Mouse (Mus musculus): Measurements from ENCODE around the gene Fam196b.

Gene Fam196b

DNA sequence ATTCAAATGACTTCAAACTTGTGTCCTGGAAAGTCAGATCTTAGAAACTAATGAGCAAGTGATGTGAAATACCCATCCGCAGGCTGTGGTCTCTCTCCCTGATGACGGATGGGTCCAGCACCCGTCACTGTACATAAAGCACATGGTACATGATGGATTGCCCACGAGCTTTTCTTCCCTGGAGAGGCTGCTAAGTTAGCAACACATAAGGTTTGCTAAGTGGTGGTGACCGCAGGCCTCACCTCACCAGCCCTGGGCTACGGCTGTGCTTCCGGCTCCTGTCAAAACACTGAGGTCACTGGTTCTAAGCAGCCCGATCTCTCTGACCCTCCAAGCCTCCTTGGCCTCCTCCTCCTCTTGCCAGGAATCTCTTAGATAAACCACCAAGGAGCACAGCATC is 91.7 kb downstream of the Fam196b start:
- no peak for DNase-seq (ENCODE audit: low read depth, low spot score)

DNA sequence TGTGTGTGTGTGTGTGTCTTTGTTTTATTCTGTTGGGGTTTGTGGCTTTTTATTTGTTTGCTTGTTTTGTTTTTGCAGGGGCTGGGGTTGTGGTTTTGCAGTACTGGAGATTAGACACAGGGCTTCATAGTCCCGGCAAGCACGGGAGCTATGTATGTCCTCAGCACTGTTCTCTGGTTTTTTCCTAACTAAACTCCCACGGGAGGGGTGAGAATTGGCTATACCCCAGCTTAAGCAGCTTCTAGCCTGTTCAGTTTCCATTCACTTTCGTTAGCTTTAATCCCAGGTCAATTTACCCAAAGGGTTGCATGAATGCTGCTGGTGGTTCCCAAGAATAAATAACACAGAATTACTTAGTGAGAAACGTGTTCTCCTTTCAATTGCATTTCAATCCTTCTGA is 92.2 kb downstream of the Fam196b start:
- no peak for DNase-seq (ENCODE audit: low read depth, low spot score)

DNA sequence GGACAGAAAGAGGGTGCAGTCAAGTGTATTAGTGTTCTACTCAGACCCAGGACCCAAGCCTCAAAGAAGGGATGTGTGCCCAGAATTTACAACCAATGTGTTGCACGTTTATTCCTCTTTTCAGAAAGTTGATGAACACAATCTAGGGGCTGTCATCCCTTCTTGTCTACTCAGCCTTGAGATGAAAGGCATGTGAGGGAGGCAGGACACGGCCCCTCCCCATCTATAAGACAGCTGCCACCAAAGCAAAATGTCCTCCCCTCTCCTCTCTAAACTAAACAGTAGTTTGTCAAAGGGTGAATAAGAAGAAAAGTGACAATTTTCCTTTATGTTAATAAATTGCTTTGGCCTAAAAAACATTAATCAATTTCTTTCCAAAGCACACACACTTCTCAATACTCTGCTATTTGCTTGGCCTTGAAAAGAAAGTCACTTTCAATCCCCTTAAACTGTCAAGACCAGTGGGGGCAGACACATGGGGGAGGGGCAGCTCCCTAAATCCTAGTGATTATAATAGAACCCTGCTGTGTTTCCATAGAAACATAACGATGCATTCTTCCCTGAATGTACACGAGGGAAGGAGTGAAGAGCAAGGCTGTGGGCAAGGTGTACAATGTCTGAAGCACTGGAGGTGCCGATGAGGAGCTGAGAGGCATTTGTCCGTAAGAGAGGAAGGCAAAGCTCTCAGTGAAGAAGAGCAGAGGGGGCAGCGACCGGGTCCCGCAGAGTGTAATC is 101.4 kb downstream of the Fam196b start:
- no peak for DNase-seq (ENCODE audit: low read depth, low spot score)

DNA sequence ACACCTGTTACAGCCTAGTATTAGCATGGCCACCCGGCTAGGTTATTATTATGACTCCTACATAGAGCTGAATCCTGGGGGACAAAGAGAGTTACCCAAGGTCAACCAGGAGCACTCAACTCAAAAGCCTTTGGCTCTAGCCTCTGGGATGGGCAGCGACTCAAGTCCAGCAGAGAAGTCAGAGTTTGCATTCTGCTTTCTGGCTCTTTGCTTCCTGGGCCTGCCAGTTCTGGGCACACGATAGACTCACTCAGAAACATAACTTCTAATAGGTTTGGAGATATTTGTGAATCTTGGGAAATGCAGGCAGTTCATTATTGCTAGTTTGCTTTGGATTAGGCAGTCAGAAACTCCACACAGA is 102.0 kb downstream of the Fam196b start:
- DNase-seq (ENCODE audit: low read depth, low spot score) = no peak

DNA sequence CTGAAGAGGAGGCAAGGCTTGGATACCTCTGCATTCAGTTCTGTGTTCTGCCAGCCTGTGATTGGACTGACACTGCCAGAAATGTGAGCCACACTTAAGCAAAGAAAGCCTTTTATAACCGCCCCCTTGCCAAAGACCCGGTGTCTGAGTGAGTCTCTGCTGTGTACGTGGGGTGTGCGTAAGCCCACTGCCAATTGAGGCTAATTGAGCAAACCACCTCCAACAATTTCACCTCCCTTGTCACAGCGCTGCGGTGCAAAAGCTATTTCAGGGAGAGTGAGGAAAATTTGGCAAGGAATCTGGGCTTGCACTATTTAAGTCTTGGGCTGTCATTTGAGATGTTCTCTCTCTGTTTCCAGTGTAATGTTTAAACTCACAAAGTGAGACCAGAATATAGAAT is 106.4 kb downstream of the Fam196b start:
- DNase-seq (ENCODE audit: low read depth, low spot score) = no peak

DNA sequence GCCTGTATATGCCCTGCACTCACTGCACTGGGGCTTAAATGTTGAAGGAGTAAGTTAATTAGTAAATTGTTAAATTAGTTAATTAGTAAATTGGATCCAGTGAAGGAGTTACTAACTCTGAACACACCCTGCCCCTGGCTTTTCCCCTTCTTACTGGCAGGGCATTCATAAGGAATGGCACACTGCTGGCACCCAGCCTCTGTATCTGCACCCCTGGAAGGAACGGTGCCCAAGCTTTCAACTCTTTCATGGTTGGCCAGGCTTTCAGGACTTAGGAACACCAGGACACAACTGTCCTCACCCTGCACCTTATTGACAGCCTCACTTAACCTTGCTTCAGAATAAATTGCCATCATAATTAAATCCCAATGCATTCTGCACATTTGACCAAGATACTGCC is 109.9 kb downstream of the Fam196b start:
- DNase-seq (ENCODE audit: low read depth, low spot score) = no peak

DNA sequence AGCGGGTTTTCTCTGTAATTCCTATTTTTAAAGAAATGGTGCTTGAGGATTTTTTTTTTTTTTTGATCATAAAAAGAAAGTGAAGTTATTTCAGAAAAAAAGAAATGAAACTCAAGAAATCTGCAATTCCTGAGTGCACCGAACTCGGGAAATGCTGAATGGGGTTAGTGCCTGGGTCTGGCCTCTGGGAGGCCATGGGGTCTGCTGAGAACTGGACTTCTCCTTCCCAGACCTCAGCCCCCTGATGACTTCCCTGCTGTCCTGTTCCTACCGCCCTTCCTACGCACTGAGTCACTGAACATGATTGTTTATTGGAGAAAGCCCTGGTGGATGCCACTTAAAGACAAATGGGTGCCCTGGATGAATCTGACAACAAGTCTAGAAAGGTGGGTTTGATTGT is 112.6 kb downstream of the Fam196b start:
- DNase-seq (ENCODE audit: low read depth, low spot score) = no peak

DNA sequence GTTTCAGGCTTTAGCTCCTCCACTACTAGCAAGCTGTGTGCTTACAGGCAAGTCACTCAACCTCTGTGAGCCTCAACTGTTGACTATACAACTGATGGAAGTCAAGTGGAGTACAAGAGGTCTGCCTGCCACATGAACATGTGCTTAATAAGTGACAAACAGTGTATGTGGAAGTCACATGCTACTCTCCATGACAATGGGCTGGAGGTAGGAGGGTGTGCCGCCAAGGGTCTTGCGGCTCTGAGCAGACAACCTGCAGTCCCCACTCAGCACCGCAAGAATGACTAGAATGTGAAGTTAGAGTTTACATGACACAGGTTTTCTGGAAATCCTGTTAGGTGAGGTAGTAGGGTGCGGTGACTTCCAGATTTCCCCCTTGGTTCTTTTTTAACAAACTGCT is 116.3 kb downstream of the Fam196b start:
- DNase-seq (ENCODE audit: low read depth, low spot score) = no peak

DNA sequence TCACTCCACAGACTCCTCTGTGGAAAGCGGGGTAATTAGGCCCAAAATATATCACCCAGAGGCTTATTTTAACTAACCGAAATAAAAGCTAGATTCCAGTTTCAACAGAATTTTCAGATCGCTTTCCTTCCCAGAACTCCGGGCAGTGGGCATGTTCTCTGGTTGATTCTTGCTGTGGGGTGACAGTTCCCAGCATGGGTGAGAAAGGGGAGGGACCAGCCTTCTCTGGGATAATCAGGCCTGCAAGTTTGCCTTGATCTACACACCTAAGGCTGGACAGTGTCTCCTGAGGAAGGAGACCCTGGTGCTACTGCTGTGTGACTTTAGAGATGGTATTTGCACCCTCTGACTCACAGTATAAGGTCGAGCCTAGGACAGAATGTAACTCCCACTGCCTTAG is 116.7 kb downstream of the Fam196b start:
- no peak for DNase-seq (ENCODE audit: low read depth, low spot score)

DNA sequence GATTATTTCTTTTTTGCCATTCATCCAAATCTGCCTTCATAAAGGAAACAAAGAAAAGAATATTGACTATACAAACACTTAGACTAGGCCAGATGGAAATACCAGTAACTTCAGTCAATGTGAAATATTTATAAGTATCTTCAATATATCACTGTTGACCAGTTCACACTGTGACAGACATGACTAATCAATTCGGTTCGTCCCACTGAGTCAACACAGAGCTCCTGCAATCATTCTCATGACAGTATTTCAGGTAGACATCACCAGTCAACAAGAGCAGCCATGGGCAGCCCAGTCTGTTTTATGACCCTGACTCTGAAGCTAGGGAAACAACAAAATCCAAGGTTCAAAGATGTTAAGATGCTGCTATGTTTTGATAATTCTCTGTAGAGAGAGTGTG is 117.4 kb downstream of the Fam196b start:
- no peak for DNase-seq (ENCODE audit: low read depth, low spot score)

DNA sequence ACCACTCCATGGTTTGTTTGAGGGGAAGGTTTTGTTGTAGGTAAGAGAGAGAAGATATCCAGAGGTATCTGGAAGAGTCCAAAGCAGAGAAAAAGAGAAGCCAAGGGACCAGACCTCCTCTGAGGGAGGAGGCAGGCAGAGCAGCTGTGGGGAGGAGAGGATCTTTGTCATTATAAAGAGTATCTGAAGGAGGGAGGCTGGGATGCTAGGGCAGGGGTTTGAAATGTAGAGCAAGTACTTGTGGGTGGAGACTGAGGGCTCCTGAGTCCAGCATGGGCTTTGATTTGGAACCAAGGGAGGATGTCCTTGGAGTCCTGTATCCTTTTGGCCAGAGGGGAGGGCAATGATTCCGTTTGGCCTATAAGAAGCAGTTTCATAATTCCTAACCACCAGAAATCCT is 122.8 kb downstream of the Fam196b start:
- DNase-seq (ENCODE audit: low read depth, low spot score) = no peak

DNA sequence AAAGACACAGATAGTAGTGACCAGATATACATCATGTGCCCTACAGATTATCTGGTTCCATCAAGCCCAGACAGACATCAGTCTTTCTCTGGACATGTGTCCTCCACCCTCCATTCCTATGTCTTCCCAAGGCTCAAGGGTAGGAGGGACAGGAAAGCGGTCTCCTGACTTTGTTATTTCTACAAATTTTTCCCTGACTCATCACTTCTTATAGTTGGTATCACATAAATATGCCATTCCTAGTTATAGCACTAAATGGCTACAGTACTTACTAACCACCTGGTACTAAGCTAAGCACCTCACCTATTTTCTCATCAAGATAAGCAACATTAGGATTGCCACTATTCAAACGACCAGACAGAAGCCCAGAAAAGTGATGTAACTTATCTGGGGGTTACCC is 123.8 kb downstream of the Fam196b start:
- DNase-seq (ENCODE audit: low read depth, low spot score) = no peak

DNA sequence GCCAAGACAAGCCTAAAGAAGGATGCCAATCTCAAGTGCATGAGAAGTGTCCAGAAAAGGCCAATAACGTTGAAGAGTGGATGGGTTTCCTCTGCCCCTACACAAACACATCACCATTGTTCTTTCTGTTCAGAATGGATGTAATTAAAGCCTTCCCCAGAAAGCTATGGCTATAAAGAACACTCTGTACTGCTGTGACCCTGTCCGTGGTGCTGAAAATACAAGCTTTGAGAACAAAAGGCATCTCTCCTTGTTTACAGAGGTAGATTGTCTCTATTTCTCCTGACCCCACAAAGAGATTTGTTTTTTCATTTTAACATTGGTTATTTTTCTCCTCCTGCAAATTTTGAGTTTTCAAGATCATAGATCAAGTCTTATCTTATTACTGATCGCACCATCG is 133.3 kb downstream of the Fam196b start:
- peak; percentile 1 for DNase-seq (ENCODE audit: low read depth, low spot score)

DNA sequence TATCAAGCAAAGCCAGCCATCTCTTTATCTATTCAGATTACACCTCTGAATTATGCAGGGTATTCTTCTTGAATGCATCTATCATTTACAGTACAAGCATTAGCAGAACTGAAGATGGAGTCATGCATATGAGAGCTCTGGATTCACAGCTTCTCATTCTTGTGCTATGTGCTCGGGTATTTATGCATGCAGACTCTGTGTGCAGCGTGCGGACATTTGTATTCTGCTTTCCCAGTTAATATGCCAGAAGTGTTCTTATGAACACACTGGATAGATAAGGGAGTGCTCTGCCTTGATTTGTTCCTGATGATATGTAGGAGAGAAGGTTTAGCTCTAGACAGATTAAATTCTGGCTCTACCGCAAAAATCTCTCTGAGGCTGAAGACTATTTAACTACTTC is 135.3 kb downstream of the Fam196b start:
- DNase-seq (ENCODE audit: low read depth, low spot score) = no peak

DNA sequence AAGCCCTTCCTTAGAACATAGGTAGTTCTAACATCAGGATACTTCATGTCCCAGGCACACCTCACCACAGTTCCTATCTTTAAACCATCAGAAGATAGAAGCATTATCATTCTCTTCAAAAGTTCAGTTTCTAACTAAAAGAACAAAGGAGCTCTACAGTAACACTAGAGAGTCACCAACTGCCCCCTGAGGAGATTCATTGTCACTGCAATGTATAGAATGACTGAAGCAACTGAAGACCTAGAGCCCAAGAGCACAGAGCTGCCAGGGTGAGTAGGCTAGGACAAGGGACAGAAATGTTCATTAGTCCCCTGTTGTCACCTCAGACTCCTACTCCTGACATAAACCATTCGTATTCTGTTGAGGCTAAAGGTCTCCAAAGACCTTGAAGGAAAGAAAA is 152.4 kb downstream of the Fam196b start:
- DNase-seq (ENCODE audit: low read depth, low spot score) = no peak

DNA sequence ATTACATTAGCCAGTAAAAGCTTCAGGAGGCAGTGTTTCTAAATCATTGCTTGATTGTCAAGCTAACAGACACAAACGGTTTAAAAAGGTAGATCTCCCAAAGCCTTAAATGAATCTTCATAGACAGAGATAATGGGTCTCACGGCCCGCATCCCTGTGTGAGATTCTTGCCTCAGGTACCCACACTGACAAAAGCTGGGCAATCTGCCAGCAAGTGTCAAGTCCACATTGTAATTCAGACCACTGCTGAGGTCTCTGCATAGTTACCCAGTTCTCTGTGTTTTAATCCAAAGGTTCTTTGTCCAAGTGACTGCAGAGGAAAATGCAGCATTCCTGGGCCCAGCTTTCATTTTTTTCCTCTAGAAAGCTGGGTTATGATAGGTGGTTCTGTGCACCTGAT is 153.9 kb downstream of the Fam196b start:
- no peak for DNase-seq (ENCODE audit: low read depth, low spot score)

DNA sequence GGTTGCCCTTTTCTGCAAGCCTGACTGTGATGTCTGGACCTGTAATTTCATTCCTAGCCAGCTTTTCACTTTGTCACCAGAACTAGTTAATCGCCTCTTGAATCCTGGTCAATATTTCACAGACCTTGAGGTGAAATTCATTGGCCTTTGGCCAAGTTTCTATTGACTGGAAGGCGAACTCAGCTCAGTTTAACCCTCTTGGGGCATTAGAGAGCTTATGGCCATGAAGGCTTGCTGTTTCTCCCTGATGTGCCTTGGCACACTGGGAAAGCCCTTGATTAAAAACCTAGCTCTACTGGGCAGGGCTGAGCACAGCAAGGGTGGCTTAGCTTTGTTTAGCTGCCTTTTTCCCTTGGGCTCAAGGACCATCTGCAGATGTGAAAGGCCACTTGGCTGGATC is 155.2 kb downstream of the Fam196b start:
- no peak for DNase-seq (ENCODE audit: low read depth, low spot score)
